In genomic region chr4:53738956-53739616, GRCm38 (mm10) we compare ENCODE assay signal across 8 mouse cellular contexts. TPM values are rescaled to one million over a fixed set of nuclear protein-coding genes. Genes with fewer than 3 reads are reported as not detected.
DNase-seq lines count a peak whose midpoint lies in the region; ATAC-seq and TF ChIP-seq lines count a peak whose summit lies in the region.
"Had no signal": no experiment of that assay in that cellular context is flagged by ENCODE, and none has a peak within 500 bp of the region (broad histone marks: within the 10 kb centered on the region; RNA-seq: fewer than 3 reads in every experiment).

No protein-coding gene starts in this region.

- DNase-seq in limb, embryonic 11.5 days (ENCODE audit: low spot score): peak; percentile 35
- no peak for DNase-seq in limb, embryonic 10.5 days (ENCODE audit: low spot score)
- no peak for DNase-seq in G1E (ENCODE audit: low spot score)
- DNase-seq in c-Kit-positive CD71-positive TER-119-positive erythroid progenitor cells, embryonic 14.5 days (ENCODE audit: low spot score): peak; percentile 32
- peak; percentile 59 for DNase-seq in layer of hippocampus, adult 9-11 months

- H3K9me3 ChIP-seq in limb, embryonic 11.5 days (ENCODE audit: control insufficient read depth, low read length): no peaks in the 10 kb centered on the region
- no peaks in the 10 kb centered on the region for H3K9me3 ChIP-seq in limb, embryonic 10.5 days (replicated peaks)
- no peaks in the 10 kb centered on the region for H3K9me3 ChIP-seq in G1E (replicated peaks)
- H3K9me3 ChIP-seq in midbrain, embryonic 15.5 days: no peaks in the 10 kb centered on the region

- ATAC-seq in limb, embryonic 11.5 days (ENCODE audit: insufficient number of reproducible peaks, low FRiP score, low TSS enrichment, low read depth): no peak
- ATAC-seq in G1E (ENCODE audit: extremely low read depth, insufficient number of reproducible peaks, low FRiP score, poor library complexity, severe bottlenecking): peak; percentile 49; the same call in 1 of the 2 replicates
- ATAC-seq in granulocyte monocyte progenitor cell, adult 5-6 weeks (replicated peaks; ENCODE audit: poor library complexity, severe bottlenecking): peak; percentile 68
- peak; percentile 83 for ATAC-seq in midbrain, embryonic 15.5 days (replicated peaks)

- no peaks in the 10 kb centered on the region for H3K4me1 ChIP-seq in limb, embryonic 11.5 days (ENCODE audit: control insufficient read depth, insufficient read depth, low read length)
- no peaks in the 10 kb centered on the region for H3K4me1 ChIP-seq in limb, embryonic 10.5 days
- H3K4me1 ChIP-seq in G1E (ENCODE audit: insufficient read depth, low read depth, low read length): no peaks in the 10 kb centered on the region
- H3K4me1 ChIP-seq in midbrain, embryonic 15.5 days: no peaks in the 10 kb centered on the region

- no peaks in the 10 kb centered on the region for H3K36me3 ChIP-seq in limb, embryonic 11.5 days (ENCODE audit: control insufficient read depth, insufficient read depth, low read length)
- peaks cover 66% of the 10 kb centered on the region for H3K36me3 ChIP-seq in limb, embryonic 10.5 days
- H3K36me3 ChIP-seq in G1E (replicated peaks): peaks cover 70% of the 10 kb centered on the region
- H3K36me3 ChIP-seq in midbrain, embryonic 15.5 days (replicated peaks): peaks cover 11% of the 10 kb centered on the region

- no peak for TF ChIP-seq CTCF in G1E (IDR thresholded peaks at IDR 0.05; ENCODE audit: low read depth, low read length)

- H3K4me2 ChIP-seq in limb, embryonic 11.5 days (ENCODE audit: low read depth, severe bottlenecking): no peak overlapping the region
- H3K4me2 ChIP-seq in midbrain, embryonic 15.5 days: no peak overlapping the region

- no peak overlapping the region for H3K9ac ChIP-seq in limb, embryonic 11.5 days (ENCODE audit: low read length)
- no peak overlapping the region for H3K9ac ChIP-seq in midbrain, embryonic 15.5 days

- no peaks in the 10 kb centered on the region for H3K27me3 ChIP-seq in limb, embryonic 11.5 days (ENCODE audit: control insufficient read depth, insufficient read depth, low read length)
- H3K27me3 ChIP-seq in limb, embryonic 10.5 days (ENCODE audit: low read depth, poor library complexity, severe bottlenecking): no peaks in the 10 kb centered on the region
- no peaks in the 10 kb centered on the region for H3K27me3 ChIP-seq in G1E (ENCODE audit: insufficient read depth, low read length)
- H3K27me3 ChIP-seq in midbrain, embryonic 15.5 days (replicated peaks): no peaks in the 10 kb centered on the region

- 53% methylated on average over 6 of the region's 6 CpGs for WGBS in limb, embryonic 11.5 days
- WGBS in limb, embryonic 10.5 days: 56% methylated on average over 6 of the region's 6 CpGs
- WGBS in midbrain, embryonic 15.5 days: 26% methylated on average over 6 of the region's 6 CpGs

- no peak overlapping the region for H3K4me3 ChIP-seq in limb, embryonic 11.5 days (ENCODE audit: low read depth, low read length)
- H3K4me3 ChIP-seq in limb, embryonic 10.5 days: no peak overlapping the region
- no peak overlapping the region for H3K4me3 ChIP-seq in G1E (ENCODE audit: low read depth, low read length)
- H3K4me3 ChIP-seq in midbrain, embryonic 15.5 days: no peak overlapping the region
- H3K4me3 ChIP-seq: erythroblast, embryonic 14.5 days had no signal

- no peak overlapping the region for H3K27ac ChIP-seq in limb, embryonic 11.5 days (replicated peaks; ENCODE audit: low read depth, low read length)
- no peak overlapping the region for H3K27ac ChIP-seq in limb, embryonic 10.5 days
- no peak overlapping the region for H3K27ac ChIP-seq in midbrain, embryonic 15.5 days

RNA-seq across cellular contexts. Expression of gene Fktn, which starts 25.3 kb away (rescaled TPM):
- polyA plus RNA-seq in limb, embryonic 11.5 days (2014; fragmentation: Nextera tagmentation; extraction: Ambion mirVana): 12.2 and 13.7 TPM in 2 replicates
- 17.3 and 18.4 TPM in 2 replicates for polyA plus RNA-seq in limb, embryonic 10.5 days (2016; fragmentation: Nextera tagmentation; extraction: Ambion mirVana)
- total RNA-seq in G1E (2014; fragmentation: Nextera tagmentation) (11.3 and 12.3 TPM in 2 replicates), G1E (2017) (4.5 and 4.7 TPM in 2 replicates)
- 0.21 and 0.44 TPM in 2 replicates for polyA plus RNA-seq in G1E (2012)
- 7.6 and 8.9 TPM in 2 replicates for total RNA-seq in granulocyte monocyte progenitor cell, adult 5-6 weeks (2014; fragmentation: Nextera tagmentation)
- 3.1 and 4.1 TPM in 2 replicates for total RNA-seq in granulocyte monocyte progenitor cell, adult 5-6 weeks (2017)
- 21.5 and 23.9 TPM in 2 replicates for polyA plus RNA-seq in midbrain, embryonic 15.5 days (2015; fragmentation: Nextera tagmentation; extraction: Ambion mirVana)

RNA-seq across cellular contexts. Expression of gene Tal2, which starts 40.4 kb away (rescaled TPM):
- polyA plus RNA-seq in limb, embryonic 11.5 days (2014; fragmentation: Nextera tagmentation; extraction: Ambion mirVana): 0.19 and 0.34 TPM in 2 replicates
- polyA plus RNA-seq in limb, embryonic 10.5 days (2016; fragmentation: Nextera tagmentation; extraction: Ambion mirVana): 0.13 and 0.21 TPM in 2 replicates
- not detected in 2 replicates for total RNA-seq in G1E (2014; fragmentation: Nextera tagmentation)
- total RNA-seq in G1E (2017): 0.22 TPM in 1 of 2 replicates, not detected in the other
- polyA plus RNA-seq in G1E (2012): not detected in 2 replicates
- 0.43 TPM in 1 of 2 replicates, not detected in the other for total RNA-seq in granulocyte monocyte progenitor cell, adult 5-6 weeks (2014; fragmentation: Nextera tagmentation)
- not detected in 2 replicates for total RNA-seq in granulocyte monocyte progenitor cell, adult 5-6 weeks (2017)
- 5.2 and 6.2 TPM in 2 replicates for polyA plus RNA-seq in midbrain, embryonic 15.5 days (2015; fragmentation: Nextera tagmentation; extraction: Ambion mirVana)
- polyA plus RNA-seq: erythroblast, embryonic 14.5 days had no signal

Comparison
In these comparisons a context has a peak if more than half of its experiments do, and no peak if none do; other contexts are left out.
1. DNase-seq: peak in limb, embryonic 11.5 days (single experiment), c-Kit-positive CD71-positive TER-119-positive erythroid progenitor cells, embryonic 14.5 days (single experiment) and layer of hippocampus, adult 9-11 months (single experiment); none in limb, embryonic 10.5 days (single experiment) and G1E (single experiment).